Mouse (Mus musculus): Measurements from ENCODE around the gene Dock3. TPM values are rescaled to one million over a fixed set of nuclear protein-coding genes. Genes with fewer than 3 reads are reported as not detected.
"Not testable (repeated sequence)": the region's sequence is repeated elsewhere in the genome, so short reads cannot be mapped to it uniquely, and the experiment has no call there.

Dock3 gene
- polyA plus RNA-seq, 1 experiment, result 21.8 TPM

DNA sequence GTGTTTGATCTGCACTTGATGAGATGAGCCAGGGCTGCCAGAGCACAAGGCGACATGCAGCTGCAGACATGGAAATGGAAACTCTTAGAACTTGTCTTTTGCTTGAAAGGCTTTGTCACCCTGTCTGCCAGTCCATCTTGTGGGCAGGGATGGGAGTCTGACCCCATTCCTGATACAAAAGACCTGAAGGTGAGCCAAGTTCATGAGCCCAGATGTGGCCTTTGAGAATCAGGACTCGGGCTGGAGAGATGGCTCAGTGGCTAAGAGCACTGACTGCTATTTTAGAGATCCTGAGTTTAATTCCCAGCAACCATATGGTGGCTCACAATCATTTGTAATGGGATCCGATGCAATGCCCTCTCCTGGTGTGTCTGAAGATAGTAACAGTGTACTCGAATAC lies 13.6 kb upstream of the Dock3 start:
- H3K4me1 ChIP-seq (ENCODE audit: control insufficient read depth, insufficient read depth, low read length), result no peaks in the 10 kb centered on the region
- no peak overlapping the region for H3K4me3 ChIP-seq (ENCODE audit: control insufficient read depth, low read depth, low read length)
- TF ChIP-seq CTCF (IDR thresholded peaks at IDR 0.05; ENCODE audit: control insufficient read depth, insufficient read depth, insufficient replicate concordance, low read depth, low read length) (no peak), POLR2A (IDR thresholded peaks at IDR 0.05; ENCODE audit: control insufficient read depth, low read depth, low read length) (no peak)
- H3K27ac ChIP-seq (ENCODE audit: control insufficient read depth, insufficient read depth, low read depth, low read length), result no peak overlapping the region
- H3K36me3 ChIP-seq (ENCODE audit: control insufficient read depth, insufficient read depth, low read length), result no peaks in the 10 kb centered on the region
- no peaks in the 10 kb centered on the region for H3K27me3 ChIP-seq (ENCODE audit: control insufficient read depth, insufficient read depth, low read length)

DNA sequence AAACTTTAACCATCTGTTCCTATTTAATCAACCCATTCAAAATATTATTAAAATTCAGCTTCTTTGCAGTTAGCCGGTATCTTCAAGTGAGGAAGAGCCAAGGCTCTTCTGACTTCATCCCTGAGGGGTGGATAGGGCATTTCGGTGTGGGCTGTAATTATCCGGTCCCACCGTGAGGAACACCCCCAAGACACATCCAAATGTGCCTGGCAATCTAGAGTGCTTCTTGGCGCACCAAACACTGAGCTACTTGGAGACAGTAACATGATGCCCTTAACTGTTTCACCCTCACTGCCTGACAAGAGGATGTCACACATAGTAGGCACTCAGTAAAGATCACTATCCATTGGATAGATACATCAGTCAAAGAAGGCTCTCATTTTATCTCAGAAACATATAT lies 4.4 kb upstream of the Dock3 start:
- Histone ChIP-seq H3K4me3 (ENCODE audit: control insufficient read depth, low read depth, low read length) (no peak overlapping the region), H3K27me3 (ENCODE audit: control insufficient read depth, insufficient read depth, low read length) (no peaks in the 10 kb centered on the region), H3K36me3 (ENCODE audit: control insufficient read depth, insufficient read depth, low read length) (no peaks in the 10 kb centered on the region), H3K27ac (ENCODE audit: control insufficient read depth, insufficient read depth, low read depth, low read length) (no peak overlapping the region), H3K4me1 (ENCODE audit: control insufficient read depth, insufficient read depth, low read length) (no peaks in the 10 kb centered on the region)
- TF ChIP-seq CTCF (IDR thresholded peaks at IDR 0.05; ENCODE audit: control insufficient read depth, insufficient read depth, insufficient replicate concordance, low read depth, low read length) (no peak), POLR2A (IDR thresholded peaks at IDR 0.05; ENCODE audit: control insufficient read depth, low read depth, low read length) (no peak)

DNA sequence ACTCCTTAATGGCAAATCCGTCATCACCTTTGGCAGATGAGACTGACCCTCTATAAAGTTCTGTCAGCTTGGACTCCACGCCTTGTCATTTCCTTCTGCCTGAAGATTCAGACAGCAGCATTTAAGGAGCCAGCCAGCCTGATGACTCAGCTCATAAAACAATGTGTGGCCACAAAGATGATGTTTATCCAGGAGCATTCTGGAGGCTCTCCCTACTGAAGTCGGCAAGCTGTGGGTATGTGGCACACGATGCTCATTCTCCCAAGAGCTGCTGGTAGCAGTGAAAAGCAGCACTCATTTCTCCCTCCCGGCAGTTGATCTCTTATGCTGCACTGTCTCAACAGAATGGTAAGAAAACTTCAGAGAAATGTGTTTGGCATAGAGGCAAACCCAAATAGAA lies 3.6 kb upstream of the Dock3 start:
- no peak overlapping the region for H3K4me3 ChIP-seq (ENCODE audit: control insufficient read depth, low read depth, low read length)
- no peaks in the 10 kb centered on the region for H3K36me3 ChIP-seq (ENCODE audit: control insufficient read depth, insufficient read depth, low read length)
- H3K27me3 ChIP-seq (ENCODE audit: control insufficient read depth, insufficient read depth, low read length), result no peaks in the 10 kb centered on the region
- no peak overlapping the region for H3K27ac ChIP-seq (ENCODE audit: control insufficient read depth, insufficient read depth, low read depth, low read length)
- no peak for TF ChIP-seq CTCF (IDR thresholded peaks at IDR 0.05; ENCODE audit: control insufficient read depth, insufficient read depth, insufficient replicate concordance, low read depth, low read length)
- no peak for TF ChIP-seq POLR2A (IDR thresholded peaks at IDR 0.05; ENCODE audit: control insufficient read depth, low read depth, low read length)
- no peaks in the 10 kb centered on the region for H3K4me1 ChIP-seq (ENCODE audit: control insufficient read depth, insufficient read depth, low read length)

GRCm38 (mm10) chr9:107232140-107232539 lies 431 bp upstream of the Dock3 start:
- Histone ChIP-seq H3K27me3 (ENCODE audit: control insufficient read depth, insufficient read depth, low read length) (no peaks in the 10 kb centered on the region), H3K4me3 (ENCODE audit: control insufficient read depth, low read depth, low read length) (peak overlapping the region; percentile 86), H3K36me3 (ENCODE audit: control insufficient read depth, insufficient read depth, low read length) (no peaks in the 10 kb centered on the region), H3K4me1 (ENCODE audit: control insufficient read depth, insufficient read depth, low read length) (no peaks in the 10 kb centered on the region), H3K27ac (ENCODE audit: control insufficient read depth, insufficient read depth, low read depth, low read length) (peak overlapping the region; percentile 31; the same call in 1 of the 2 replicates)
- TF ChIP-seq CTCF (IDR thresholded peaks at IDR 0.05; ENCODE audit: control insufficient read depth, insufficient read depth, insufficient replicate concordance, low read depth, low read length) (no peak), POLR2A (IDR thresholded peaks at IDR 0.05; ENCODE audit: control insufficient read depth, low read depth, low read length) (no peak)

- H3K36me3 ChIP-seq (ENCODE audit: control insufficient read depth, insufficient read depth, low read length), result no peaks in the 10 kb centered on the region
- H3K27me3 ChIP-seq (ENCODE audit: control insufficient read depth, insufficient read depth, low read length), result no peaks in the 10 kb centered on the region
- peak overlapping the region; percentile 67 for H3K27ac ChIP-seq (ENCODE audit: control insufficient read depth, insufficient read depth, low read depth, low read length)
- H3K4me1 ChIP-seq (ENCODE audit: control insufficient read depth, insufficient read depth, low read length), result no peaks in the 10 kb centered on the region
- TF ChIP-seq CTCF (IDR thresholded peaks at IDR 0.05; ENCODE audit: control insufficient read depth, insufficient read depth, insufficient replicate concordance, low read depth, low read length) (no peak), POLR2A (IDR thresholded peaks at IDR 0.05; ENCODE audit: control insufficient read depth, low read depth, low read length) (no peak)
- H3K4me3 ChIP-seq (ENCODE audit: control insufficient read depth, low read depth, low read length), result peak overlapping the region; percentile 86
These were observed 644 bp downstream of the Dock3 start for GRCm38 (mm10) chr9:107230991-107231538.

DNA sequence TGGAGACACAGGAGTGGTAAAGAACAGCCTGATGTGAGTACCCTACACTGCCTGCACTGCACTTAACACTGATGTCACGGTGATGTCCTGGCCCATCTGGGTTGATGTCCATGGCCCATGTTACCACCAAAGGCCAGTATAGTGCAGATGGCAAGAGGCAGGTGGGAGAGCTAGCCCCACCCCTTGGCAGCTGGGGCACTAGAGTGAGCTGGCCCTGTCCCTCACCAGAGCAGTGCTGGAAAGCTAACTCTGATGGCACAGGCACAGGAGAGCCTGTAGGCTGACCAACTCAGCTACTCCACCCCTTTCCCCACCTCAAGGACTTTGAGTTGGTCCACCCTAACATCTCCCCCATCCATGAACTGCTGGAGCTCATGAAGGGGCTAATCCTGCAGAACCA lies 7.1 kb downstream of the Dock3 start:
- TF ChIP-seq POLR2A (IDR thresholded peaks at IDR 0.05; ENCODE audit: control insufficient read depth, low read depth, low read length) (no peak), CTCF (IDR thresholded peaks at IDR 0.05; ENCODE audit: control insufficient read depth, insufficient read depth, insufficient replicate concordance, low read depth, low read length) (no peak)
- Histone ChIP-seq H3K27ac (ENCODE audit: control insufficient read depth, insufficient read depth, low read depth, low read length) (no peak overlapping the region), H3K4me1 (ENCODE audit: control insufficient read depth, insufficient read depth, low read length) (no peaks in the 10 kb centered on the region), H3K4me3 (ENCODE audit: control insufficient read depth, low read depth, low read length) (no peak overlapping the region), H3K27me3 (ENCODE audit: control insufficient read depth, insufficient read depth, low read length) (no peaks in the 10 kb centered on the region), H3K36me3 (ENCODE audit: control insufficient read depth, insufficient read depth, low read length) (no peaks in the 10 kb centered on the region)

DNA sequence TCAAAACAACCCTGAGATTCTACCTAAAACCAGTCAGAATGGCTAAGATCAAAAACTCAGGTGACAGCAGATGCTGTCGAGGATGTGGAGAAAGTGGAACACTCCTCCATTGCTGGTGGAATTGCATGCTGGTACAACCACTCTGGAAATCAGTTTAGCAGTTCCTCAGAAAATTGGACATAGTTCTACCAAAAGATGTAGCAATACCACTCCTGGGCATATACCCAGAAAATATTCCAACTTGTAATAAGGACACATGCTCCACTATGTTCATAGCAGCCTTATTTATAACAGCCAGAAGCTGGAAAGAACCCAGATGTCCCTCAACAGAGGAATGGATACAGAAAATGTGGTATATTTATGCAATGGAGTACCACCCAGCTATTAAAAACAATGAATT lies 56.9 kb downstream of the Dock3 start:
- H3K4me3 ChIP-seq (ENCODE audit: control insufficient read depth, low read depth, low read length); H3K27ac ChIP-seq (ENCODE audit: control insufficient read depth, insufficient read depth, low read depth, low read length); H3K27me3 ChIP-seq (ENCODE audit: control insufficient read depth, insufficient read depth, low read length); H3K4me1 ChIP-seq (ENCODE audit: control insufficient read depth, insufficient read depth, low read length); H3K36me3 ChIP-seq (ENCODE audit: control insufficient read depth, insufficient read depth, low read length): not testable (repeated sequence)

DNA sequence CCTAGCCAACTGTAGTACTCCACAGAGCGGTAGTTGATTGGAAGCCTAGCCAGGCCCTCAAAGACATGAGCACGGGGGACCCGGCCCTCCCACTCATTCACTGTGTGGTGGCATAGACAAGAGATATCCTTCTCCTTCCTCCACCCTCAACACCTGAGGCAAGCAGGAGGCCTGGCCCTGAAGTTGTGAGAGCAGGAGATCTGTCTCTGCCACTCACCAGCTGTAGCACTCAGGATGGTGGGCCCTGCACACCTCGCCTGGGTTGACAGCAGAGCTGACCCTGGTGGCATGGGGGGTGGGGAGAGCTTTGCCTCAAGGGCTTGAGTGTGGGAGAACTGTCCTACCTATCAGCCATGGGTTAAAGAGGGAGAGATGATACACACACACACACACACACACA lies 65.9 kb downstream of the Dock3 start:
- TF ChIP-seq POLR2A (IDR thresholded peaks at IDR 0.05; ENCODE audit: control insufficient read depth, low read depth, low read length) (no peak), CTCF (IDR thresholded peaks at IDR 0.05; ENCODE audit: control insufficient read depth, insufficient read depth, insufficient replicate concordance, low read depth, low read length) (no peak)
- no peak overlapping the region for H3K27ac ChIP-seq (ENCODE audit: control insufficient read depth, insufficient read depth, low read depth, low read length)
- H3K4me1 ChIP-seq (ENCODE audit: control insufficient read depth, insufficient read depth, low read length), result no peaks in the 10 kb centered on the region
- peak overlapping the region; percentile 32; the same call in 1 of the 2 replicates for H3K4me3 ChIP-seq (ENCODE audit: control insufficient read depth, low read depth, low read length)
- H3K27me3 ChIP-seq (ENCODE audit: control insufficient read depth, insufficient read depth, low read length), result no peaks in the 10 kb centered on the region
- no peaks in the 10 kb centered on the region for H3K36me3 ChIP-seq (ENCODE audit: control insufficient read depth, insufficient read depth, low read length)

All from testis, adult 2 months (tissue).